Mouse (Mus musculus): ENCODE measurements around the gene Trim65. TPM values are rescaled to one million over a fixed set of nuclear protein-coding genes. Genes with fewer than 3 reads are reported as not detected.
"Not testable (repeated sequence)": the region's sequence is repeated elsewhere in the genome, so short reads cannot be mapped to it uniquely, and the experiment has no call there.

The Trim65 gene
- total RNA-seq, 2 experiments from 2014 or later: 5.4 to 6.3 TPM

DNA sequence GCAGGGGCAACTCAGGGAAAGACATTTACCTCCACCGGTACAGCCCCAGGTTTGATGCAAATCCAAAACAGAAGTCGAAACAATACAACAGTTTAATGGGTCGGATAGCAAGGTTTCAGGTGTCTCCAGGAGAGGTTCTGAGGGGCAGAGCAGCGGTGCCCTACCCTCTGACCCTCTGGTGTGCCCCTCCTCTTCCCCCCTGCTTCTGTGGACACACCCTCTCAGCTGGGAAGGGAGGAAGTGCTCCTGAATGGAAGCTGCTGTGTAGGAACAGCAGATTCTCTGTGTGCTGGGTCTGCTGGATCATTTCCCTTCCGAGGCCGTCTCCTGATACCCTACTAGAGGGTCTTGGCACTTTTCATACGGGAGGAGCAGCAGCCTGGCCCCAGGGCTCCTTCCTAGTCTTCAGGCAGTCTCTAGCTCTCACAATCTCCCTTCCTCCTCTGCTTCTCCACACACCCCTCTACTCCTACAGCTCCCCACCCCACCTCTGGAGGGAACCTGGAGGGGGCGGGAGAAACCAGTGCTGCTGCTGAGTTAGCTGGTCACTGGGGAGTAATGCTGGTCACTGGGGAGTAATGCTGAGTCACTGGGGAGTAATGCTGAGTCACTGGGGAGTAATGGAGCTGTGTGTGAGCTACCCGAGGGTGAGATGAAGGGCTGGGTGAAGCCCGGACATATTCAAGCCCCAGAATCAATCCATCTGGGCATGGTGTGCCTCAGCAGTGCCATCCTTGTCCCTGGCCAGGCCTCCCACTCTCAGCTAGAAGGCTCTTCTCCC is 11.5 kb upstream of the Trim65 start:
- DNase-seq: no peak
- intact Hi-C loops (cut with DNase I): no loop called here

DNA sequence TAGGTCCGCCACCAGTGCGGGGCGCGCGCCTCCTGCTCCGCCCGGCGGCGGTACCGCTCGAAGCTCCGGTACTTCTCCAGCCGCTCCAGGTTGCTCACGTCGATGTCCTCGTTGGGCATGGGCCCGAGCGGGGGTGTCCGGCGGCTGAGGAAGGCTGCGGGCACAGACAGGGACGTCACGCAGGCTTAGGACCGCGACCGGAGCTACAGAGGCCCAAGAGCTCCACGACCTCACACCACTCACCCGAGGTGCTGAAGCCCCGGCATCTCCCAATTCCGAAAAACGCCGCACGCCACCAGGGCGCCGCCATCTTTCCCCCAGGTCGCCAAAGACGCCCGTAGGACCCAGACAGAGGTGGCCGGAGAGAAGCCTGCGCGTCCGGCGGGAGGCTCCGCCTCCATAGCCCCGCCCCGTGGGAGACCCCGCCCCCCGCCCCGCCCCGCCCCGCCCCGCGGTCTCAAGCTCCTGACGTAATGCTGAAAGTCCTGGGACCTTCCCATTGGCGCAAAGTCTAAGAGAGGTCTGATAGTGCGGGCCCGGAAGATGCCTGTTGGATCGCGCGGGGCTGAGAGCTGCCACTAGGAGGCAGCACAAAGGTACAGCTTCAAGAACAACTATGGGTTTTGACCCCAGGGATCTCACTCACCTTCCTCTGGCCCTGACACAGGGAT is 7.7 kb upstream of the Trim65 start, which contains the start of gene Mrpl38:
Gene Mrpl38, minus strand, starts transcription at position 401 of the 671 bp plus-strand sequence.
- intact Hi-C loops (cut with DNase I): loop anchor here (1.0 to 5.0 kb wide), 5 partner anchors 28 to 324 kb away; partner anchors contain the start of genes Acox1 and Ten1
- DNase-seq: peak; percentile 91 to 92

DNA sequence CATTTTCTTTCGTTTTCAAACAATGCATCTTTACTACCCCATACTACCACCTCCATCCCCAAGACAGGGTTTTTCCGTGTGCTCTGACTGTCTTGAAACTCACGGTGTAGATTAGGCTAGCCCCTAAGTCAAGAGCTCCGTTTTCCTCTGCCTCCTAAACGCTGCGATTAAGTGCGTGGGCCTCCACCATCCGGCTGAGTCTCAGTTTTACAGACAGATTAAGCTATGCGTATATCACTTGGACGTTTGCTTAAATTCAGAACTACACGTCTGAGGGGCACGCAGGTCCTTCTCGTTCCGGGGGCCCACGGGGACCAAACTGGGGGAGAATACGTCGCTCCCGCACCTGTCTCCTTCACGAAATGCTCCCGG is 7.2 kb upstream of the Trim65 start:
- DNase-seq: no peak
- intact Hi-C loops (cut with DNase I): loop anchor here (2.0 to 5.0 kb wide), 4 partner anchors 29 to 324 kb away; partner anchors contain the start of genes Acox1 and Ten1

GRCm38 (mm10) chr11:116134171-116134570 is 3.2 kb upstream of the Trim65 start:
- intact Hi-C loops (cut with DNase I): loop anchor here (5.0 kb wide), 1 partner anchor 122 kb away; the partner anchor contains the start of gene Galk1

DNA sequence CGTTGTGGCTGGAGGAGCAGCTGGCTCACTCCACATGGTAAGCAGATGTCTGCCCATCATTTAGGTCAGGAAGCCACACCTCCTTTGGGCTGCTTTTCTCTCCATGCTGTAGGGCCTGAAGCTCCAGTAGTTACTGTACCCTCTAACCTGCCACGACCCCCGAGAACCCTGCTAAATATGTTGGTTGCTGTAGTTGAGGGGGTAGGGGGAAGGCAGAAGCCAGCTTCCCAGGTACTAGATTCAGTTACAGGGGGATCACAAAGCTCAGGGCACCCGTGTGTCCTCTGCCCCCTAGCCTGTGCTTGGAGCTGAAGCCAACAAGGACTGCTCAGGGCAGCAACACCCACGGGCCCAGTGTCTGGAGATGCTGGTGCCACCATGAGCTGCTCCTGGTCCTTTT is 2.6 kb upstream of the Trim65 start:
- intact Hi-C loops (cut with DNase I): loop anchor here (5.0 kb wide), 1 partner anchor 121 kb away; the partner anchor contains the start of gene Galk1
- no peak for DNase-seq

More at GRCm38 (mm10) chr11:116134171-116134570, 3.2 kb upstream of the Trim65 start:
- no peak for DNase-seq

DNA sequence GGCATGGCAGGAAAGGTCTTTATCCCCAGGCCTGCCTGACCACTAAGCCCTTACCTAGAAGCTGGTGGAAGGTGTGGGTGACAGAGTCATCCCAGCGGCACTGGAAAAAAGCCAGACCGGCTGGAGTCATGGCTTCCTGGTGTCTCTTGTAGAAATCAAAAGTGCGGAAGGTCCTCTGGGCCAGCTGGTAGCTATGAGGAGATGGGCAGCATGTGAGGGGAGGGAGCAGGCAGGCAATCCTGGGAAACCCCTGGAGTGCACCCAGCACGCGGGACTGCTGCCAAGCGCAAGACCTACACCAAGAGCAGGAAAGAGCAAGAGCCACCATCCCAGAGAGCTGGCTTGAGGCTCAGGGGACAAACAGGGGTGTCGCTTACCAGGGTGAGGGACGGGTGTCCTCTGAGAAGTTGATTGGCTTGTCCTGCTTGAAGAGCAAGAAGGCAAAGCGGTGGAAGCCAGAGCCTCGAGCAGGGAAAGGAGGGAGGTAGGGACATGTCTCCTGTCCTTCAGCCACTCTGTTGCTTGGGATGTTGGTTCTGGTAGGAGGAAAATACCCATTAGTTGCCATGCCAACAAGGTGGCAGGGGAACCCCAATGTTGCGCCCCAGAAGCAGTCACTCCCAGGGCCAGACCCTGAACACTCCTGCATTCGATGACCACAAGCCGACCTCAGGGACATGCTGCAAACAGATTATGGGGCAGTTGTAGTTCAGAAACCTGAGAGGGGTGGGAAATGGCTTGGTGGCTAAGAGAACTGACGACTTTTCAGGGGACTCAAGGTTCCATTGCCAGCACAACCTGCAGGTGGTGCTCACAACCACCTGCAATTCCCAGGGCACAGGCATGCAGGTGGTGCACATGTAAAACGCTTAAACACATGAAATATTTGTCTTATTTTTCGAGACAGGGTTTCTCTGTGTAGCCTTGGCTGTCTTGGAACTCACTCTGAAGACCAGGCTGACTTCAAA is 1.7 kb upstream of the Trim65 start:
- intact Hi-C loops (cut with DNase I): loop anchor here (5.0 kb wide), 1 partner anchor 120 kb away; the partner anchor contains the start of gene Galk1
- DNase-seq: peak in 1 of 2 experiments; percentile 55

DNA sequence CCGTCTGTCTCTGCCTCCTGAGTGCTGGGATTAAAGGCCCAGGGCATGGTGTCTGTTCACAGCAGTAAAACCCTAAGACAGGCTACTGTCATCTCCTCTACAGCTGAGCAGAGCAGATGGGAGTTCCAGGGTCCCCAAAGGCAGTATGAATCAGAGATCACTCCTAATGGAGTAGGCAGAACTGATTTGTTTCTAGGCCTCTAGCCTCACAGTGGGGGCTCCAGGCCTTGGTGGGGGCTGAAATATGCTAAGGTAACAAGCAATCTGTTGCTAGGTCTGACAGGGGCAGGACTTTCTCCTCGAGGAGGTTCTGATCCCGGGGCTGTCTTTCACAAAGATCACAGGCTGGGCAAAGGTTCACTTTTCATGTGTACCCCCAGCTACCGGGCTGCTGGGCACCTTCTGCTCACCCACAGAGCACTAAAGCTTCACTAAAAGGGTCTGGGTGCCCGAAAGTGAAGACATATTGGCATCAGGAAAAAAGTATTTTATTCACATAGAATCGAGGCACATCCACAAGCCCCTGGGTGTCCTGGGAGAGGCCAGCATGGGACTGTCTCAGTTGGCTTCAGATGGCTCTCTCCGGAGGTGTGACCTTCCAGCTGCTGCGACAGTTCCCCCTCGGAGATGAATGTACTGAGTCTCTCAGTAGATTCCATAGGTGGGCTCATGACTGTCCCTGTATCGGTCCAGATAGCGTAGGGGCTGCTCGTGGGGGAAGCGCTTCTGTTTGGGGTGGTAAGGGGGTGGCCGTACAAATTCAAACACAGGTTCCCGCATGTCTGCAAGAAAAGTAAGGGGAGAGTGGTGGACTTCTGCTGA is 632 bp upstream of the Trim65 start:
- intact Hi-C loops (cut with DNase I): loop anchor here (2.0 to 5.0 kb wide), 3 partner anchors 21 to 119 kb away; partner anchors contain the start of genes Galk1 and Unk
- DNase-seq: no peak

DNA sequence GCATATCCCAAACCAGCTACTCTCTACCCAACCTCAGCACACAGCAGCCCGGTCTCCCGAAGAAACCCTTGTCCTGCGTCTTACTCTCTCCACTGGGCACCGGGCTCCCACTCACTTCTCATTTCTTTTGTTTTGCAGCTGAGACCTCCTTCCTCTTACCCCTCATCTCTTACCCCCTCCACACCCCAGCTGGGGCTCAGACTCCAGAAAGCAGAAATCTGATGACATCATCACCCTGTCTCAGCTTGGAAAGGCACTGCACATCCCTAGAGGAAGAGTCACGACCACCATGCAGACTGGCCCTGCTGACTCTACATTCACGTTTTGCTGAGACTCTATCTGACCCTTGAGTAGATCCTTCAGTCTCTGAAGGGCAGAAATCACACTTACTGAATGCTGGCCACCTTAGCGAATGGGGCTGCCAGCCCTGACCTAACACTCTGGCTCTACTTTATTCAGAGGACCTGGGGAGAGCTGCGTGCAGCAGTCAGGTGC is 888 bp downstream of the Trim65 start:
- intact Hi-C loops (cut with DNase I): loop anchor here (1.0 to 5.0 kb wide), 5 partner anchors 19 to 191 kb away; partner anchors contain the start of genes Galk1 and Unk
- no peak for DNase-seq

GRCm38 (mm10) chr11:116129091-116129790 is 1.7 kb downstream of the Trim65 start:
- no peak for DNase-seq
- intact Hi-C loops (cut with DNase I): no loop called here

DNA sequence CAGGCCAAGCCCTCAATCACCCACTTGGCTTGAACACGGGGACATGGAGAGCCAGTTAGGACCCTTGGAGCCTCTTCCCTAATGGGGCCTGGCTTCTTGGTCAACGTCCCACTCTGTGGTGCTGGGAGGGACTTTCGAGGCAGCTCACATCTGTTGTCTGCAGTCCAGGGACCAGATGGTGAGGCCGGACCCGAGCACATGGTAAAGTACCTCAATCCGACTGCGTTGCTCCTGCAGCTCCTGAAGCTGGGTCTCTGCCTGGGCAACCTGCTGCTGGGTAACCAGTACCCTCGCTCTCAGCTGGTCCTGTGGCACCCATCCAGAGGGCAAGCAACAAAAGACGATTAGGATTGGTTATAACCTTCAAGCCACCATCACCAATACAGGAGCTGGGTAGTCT is 2.9 kb downstream of the Trim65 start:
- intact Hi-C loops (cut with DNase I): no loop called here
- peak in 1 of 2 experiments; percentile 36 for DNase-seq

DNA sequence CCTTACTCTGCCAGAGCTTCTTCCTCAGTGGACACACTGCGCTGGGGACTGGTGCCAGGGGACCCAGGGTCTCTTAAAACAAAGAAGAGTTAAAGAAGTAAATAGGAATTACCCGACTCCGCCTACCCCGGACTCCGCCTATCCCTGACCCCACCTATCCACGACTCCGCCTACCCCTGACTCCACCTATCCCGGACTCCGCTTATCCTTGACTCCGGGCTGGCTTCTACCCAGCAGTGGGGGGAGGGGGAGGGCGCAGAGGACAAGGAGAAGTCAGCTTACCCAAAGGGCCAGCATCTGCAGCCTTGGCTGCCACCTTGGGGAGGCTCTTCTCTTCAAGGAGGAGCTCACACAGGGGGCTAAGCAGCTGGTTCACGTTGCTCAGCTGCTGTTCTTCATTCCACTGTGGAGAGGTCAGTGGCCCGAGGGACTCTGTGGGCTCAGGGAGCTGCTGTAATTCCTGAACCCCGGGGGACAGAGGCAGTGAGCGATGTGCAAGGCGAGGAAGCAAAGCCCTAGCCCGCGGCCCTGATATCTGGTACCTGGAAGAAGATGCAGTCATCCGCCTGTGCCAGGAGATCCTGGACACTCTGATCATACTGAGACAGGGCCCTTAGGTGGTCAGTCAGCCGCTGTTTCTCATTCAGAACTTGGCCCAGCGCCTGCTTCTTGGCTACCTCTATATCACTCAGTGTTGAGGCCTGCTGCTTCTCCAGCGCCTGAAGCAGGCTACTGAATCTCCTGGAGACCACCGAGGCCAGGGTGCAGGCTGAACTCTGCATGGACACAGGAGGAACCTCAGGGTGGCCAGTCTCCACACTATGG is 3.6 kb downstream of the Trim65 start, which contains the start of gene Trim47:
Gene Trim47, minus strand, starts transcription at position 55 of the 825 bp plus-strand sequence.
- peak; percentile 88 to 91 for DNase-seq
- intact Hi-C loops (cut with DNase I): no loop called here

DNA sequence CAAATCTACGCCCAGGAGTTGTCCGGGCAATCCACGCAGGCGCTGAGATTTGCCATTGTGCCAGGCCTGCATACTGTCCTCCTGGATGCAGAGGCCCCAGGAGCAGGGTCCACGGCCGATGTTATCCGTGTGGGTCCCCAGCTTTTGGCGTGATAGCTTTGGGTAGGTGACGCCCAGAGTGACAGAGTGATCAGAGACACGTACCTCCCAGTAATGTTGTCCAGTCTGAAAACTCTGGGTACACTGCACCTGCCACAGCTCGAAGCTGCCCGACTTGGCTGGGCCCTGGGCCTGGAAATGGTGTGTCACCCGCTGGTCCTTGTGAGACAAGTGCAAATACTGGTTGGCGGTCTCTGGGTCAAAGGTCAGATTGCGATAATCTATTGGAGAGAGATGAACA is 4.7 kb downstream of the Trim65 start:
- intact Hi-C loops (cut with DNase I): no loop called here
- no peak for DNase-seq

DNA sequence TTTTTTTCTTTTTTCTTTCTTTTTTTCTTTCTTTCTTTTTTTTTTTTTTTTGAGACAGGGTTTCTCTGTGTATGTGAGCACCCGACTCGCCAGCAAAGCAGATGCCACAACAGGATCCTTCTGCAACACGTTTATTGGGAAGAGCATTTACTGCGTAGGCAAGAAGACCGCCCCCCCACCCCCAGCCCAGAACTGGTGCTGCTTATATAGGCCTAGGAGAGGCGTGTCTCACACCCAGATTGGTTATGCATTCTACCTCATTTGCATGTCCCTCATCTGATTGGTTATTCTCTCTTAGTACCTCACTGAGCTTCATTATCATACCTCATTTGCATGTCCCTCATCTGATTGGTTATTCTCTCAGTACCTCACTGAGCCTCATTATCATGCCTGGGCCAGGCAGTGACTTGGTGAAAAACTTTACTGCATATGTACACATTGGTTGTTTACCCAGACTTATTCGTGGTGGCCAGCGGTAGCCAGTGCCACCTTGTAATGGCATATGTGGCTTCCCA is 9.1 kb downstream of the Trim65 start:
- intact Hi-C loops (cut with DNase I); DNase-seq: not testable (repeated sequence)

DNA sequence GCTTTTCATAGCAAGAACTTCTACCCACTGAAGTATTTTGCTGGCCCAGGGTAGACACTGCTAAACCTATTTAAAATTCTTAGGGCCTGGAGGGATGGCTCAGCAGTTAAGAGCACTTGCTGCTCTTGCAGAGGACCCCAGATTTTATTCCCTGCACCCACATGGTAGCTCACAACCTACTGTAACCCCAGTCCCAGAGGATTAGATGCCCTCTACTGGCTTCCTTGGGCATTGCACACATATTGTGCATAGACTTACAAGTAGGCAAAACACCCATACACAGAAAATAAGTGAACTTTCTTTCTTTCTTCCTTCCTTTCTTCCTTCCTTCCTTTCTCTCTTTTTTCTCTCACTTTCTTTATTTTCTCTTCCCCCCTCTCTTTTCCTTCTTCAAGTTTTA is 13.1 kb downstream of the Trim65 start:
- no peak for DNase-seq
- intact Hi-C loops (cut with DNase I): no loop called here

GRCm38 (mm10) chr11:116117241-116117640 is 13.7 kb downstream of the Trim65 start:
- intact Hi-C loops (cut with DNase I): no loop called here
- DNase-seq: no peak

- DNase-seq: no peak
- intact Hi-C loops (cut with DNase I): loop anchor here (2.0 kb wide), 1 partner anchor 19 kb away; the partner anchor contains the start of gene Trim65
Measured at GRCm38 (mm10) chr11:116111611-116112203, 19.2 kb downstream of the Trim65 start.

DNA sequence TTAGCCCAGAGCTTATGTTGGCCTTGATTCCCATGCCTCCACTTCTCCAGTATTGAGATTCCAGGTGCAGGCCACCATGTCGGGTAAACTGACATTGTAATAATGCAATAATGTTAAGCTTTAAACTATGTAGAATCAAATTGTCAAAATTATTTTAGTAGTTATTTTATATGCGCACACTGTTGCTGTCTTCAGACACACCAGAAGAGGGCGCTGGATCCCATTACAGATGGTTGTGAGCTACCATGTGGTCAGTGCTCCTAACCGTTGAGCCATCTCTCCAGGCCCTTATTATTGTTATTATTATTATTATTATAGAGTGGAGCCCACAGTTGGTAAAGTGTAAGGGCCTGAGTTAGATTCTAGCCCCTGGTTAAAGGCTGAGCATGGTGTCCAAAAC is 19.9 kb downstream of the Trim65 start:
- no peak for DNase-seq
- intact Hi-C loops (cut with DNase I): loop anchor here (2.0 kb wide), 1 partner anchor 20 kb away; the partner anchor contains the start of gene Trim65
